Mouse (Mus musculus) bone marrow, adult 2 months (tissue): ENCODE measurements around the gene Nim1k.

Experiments used
- CTCF ChIP-seq: fragments of 200-500 bp; IDR thresholded peaks from 2 replicates; pipeline ENCODE4 v1.5.1; 2011; ENCODE audit warnings: low read length, control low read depth; ENCODE audit not compliant: control insufficient read depth, insufficient read depth
- POLR2A ChIP-seq: fragments of 200-500 bp; IDR thresholded peaks from 2 replicates; pipeline ENCODE4 v1.6.1; 2011; ENCODE audit warnings: low read depth, mild to moderate bottlenecking, control low read depth, low read length, borderline replicate concordance; ENCODE audit not compliant: control insufficient read depth

DNA sequence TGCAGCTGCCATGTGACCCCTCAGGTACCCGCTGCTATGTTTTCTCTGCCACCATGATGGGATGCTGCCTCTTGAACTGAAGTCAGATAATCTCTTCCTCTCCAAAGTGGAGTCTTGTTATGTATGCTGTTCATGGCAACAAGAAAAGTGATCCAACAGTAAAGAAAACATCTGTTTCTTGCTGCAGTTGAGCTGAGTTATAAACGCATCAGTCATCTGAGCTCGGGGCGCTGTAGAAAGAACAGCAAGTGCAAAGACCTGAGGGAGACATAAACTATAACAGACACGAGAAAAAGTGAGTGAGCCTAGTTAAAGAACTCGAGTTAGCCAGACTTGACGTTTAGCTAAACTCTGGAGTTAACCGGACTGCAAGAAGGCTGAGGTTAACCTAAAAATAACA lies 76.9 kb downstream of the Nim1k start:
- TF ChIP-seq CTCF (no peak), POLR2A (no peak)
